Mouse (Mus musculus) frontal cortex, adult 2 months (tissue): ENCODE data around the gene Vwa3b. TPM values are rescaled to one million over a fixed set of nuclear protein-coding genes. Genes with fewer than 3 reads are reported as not detected.

Experiments used
- DNase-seq, 2 experiments: peaks; one replicate each; pipeline ENCODE4 v3.0.0; 2022; ENCODE audit warnings: low spot score in 1 of 2; ENCODE audit errors: extremely low spot score in 1 of 2
- polyA plus RNA-seq: library from polyadenylated mRNA; depleted of rRNA; stranded (reverse); fragments of >200 nt; gene quantifications from 2 replicates; pipeline ENCODE4 v1.2.3, GENCODE M21; 2012

Vwa3b gene
- polyA plus RNA-seq, 1 experiment = 2.2 TPM

DNA sequence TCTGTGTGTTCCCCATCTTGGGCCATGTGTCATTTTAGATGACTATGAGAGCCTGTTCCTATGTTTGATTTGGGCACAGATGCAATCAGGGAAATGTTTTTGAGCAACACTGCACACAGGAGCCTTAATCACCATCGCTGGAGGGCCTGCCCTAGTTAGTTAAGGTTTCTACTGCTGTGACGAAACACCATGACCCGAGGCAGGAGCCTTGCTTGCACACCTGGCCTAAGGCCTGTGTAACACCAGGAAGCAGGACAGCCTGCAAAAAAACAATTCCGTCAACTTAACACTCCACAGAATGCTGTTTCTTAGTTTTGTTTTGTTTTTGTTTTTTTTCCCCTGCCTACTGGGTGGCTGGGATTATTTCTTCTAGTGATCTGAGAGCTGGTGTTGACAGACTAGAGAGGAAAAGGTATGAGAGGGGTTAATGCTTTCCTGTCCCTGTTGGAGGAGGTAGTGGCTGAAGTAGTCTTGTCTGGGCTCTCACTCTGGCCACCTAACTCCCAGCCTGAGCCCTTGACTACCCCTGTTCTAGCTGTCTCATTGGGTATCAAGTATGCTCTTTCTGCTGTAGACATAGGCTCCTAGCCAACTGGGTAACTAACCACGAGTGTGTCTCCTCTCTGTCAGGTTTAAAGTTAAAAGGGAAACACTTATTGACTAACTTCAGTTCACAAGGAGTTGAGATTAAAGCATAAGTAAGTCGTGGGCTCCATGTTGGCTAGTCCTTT lies 30.6 kb downstream of the Vwa3b start:
- DNase-seq = no peak

DNA sequence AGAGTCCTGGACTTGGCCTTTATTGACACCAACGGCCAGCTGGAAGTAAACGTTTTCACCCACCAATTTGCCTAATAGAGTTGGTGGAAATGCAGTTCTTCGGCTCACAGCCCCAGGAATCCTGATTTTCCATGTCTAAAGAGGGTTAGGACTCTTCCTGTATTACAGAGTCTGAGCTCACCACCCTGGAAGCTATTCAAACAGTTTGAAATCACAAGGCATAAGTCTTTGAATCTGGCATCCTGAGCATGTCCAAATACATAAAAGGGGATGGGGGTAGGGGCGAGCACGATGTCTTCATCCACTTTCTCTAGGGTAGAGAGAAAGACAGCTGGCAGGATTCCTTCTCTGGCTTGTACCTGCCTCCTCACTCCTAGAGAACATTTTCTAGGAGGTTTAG lies 34.5 kb downstream of the Vwa3b start:
- DNase-seq = no peak

DNA sequence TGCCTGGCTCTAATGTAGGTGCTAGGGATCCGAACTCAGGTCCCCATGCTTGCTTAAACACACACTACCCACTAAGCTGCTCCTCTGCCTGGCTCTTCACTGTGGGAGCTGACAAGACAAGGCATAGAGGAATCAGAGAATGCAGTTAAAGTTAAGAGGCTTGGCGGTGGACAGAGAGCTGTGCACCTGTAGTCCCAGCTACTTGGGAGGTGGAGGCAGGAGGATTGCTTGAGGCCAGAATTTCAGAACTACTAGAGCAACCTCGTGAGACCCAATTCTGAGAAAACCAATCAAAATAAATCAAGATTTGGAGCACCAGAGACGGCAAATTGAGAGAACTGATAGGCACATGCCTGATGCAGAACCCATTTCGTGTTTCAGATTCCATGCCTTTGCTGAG lies 36.7 kb downstream of the Vwa3b start:
- DNase-seq = no peak

DNA sequence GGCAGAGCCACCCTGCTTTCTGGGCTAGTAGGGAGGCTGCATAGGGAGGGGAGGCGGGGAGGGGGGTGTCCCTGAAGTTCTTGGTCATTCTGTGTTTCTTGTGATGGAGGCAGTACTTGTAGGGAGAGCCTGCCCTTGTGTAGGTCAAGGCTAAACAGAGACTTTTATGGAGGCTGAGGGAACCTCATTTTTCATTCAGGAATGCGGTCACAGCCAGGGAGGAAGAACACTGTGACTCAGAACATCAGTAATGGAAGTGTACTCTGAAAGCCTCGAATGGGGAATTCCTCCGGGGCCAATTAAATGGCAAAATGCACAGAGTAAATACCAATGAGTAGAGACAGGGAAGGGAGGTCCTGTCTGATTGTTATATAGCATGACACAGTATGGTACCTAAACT lies 37.4 kb downstream of the Vwa3b start:
- DNase-seq = no peak

DNA sequence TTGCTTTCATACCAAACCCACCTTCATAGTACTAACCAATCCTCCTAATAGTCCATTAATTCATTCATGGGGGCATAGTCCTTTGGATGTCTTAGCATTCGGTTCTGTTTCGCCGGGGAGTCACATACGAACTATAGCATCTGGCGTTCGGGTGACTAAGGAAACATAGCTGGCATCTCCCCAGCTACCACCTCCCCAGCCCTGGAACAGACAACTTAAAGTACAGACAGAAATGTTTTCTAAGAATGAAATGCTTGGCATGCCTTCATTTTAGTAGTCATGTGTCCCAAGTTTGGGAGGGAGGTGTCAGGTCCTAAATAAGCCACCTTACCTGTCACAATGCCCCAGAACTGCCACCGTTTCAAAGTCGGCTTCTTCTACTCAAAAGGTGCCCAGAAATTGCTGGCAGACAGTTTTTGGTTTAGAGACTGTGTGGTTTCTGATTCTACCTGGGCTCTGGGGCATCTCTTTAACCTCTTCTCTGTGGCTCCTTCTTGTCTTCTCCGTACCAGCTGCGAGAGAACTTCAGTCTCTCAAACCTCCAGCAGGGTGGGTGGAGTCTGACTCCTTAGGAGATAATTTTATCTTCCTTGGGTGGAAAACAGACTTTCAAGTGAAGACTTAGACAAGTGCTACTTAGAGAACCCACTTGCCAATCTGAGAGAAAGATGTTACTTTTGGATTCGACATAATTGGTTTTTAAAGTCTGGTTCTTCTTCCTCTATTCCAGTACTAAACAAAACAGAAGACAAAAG lies 39.4 kb downstream of the Vwa3b start:
- DNase-seq = peak; percentile 42 to 68

GRCm38 (mm10) chr1:37075759-37076158 lies 49.4 kb downstream of the Vwa3b start:
- no peak for DNase-seq

DNA sequence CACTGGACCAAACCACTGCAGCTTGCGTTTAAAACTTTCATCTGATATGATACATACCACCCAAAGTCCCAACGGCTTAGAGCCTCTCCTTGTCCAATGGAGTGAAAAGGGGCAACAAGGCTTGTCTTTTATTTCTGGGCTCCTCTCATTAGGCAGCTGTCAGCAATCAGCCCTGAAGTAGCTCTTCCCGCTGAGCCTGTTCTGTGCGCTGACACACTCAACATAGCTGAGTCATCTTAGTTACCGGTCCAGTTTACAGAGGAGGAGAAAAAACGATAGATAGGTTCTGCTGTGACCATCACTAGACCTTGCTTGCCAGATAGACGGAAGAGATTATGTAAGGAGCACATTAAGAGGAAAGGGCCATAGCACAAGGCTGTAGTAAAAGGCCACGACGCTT lies 50.9 kb downstream of the Vwa3b start:
- DNase-seq = no peak

GRCm38 (mm10) chr1:37077955-37078549 lies 51.7 kb downstream of the Vwa3b start:
- DNase-seq = peak; percentile 67 to 75

- DNase-seq = no peak
These were observed 54.0 kb downstream of the Vwa3b start for GRCm38 (mm10) chr1:37080442-37080841.

DNA sequence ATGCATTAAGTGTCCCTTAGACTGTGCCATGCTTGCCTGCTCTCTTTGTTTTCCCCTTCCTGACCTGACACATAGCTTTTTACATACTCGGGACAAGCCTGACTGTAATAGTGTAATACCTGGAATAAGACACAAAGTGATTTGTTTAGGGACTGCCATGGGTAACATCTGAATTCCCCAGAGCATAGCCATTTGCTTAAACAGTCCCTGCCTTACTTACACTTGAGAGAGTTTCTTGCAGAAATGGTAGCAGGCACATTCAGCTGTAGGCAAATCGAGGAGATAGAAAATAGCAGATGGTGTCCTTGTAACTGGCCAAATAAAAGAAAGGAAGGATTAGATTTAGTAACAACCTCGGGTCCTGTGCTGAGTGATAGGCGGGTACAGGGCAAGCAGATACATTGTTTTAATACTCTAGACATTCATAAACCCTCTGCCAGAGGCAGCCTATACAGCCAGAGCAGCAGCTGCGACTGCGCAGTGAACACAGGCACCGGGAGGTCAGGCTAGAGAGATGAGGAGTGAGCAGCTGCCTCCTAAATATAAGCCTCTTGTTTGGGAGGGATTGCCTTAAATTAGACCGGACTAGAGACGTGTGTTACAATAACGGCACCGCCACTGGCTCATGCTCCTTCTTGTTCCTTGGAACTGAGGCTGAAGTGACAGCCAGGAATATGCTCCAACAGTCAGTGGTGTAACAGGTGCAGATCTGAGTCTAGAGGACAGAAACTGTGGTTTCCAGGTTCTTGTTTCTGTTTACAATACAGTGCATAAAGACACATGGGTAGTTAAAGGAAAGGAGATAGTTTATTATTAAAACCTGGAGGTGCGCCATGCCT lies 55.2 kb downstream of the Vwa3b start:
- no peak for DNase-seq

- DNase-seq = no peak
These were observed 55.7 kb downstream of the Vwa3b start for GRCm38 (mm10) chr1:37082215-37082464.

- DNase-seq = no peak
These were observed 57.7 kb downstream of the Vwa3b start for GRCm38 (mm10) chr1:37084075-37084474.

DNA sequence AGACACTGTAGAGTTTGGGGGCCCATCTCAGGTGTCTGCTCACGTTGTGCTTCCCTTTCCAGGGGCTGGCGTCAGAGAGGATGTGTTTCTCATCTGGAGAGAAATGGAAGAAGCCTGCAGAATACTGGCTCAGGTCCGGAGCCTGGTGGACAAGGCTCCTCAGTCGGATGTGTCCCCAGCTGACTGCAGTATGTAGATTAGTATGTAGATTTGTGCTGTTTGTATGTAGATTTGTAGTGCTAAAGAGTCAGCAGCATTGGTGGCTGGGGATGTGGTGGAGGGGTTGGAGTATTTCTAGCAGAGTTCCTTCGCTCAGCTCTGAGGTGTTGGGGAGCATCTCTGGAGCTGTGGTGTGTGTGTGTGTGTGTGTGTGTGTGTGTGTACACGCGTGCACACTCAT lies 58.8 kb downstream of the Vwa3b start:
- no peak for DNase-seq

DNA sequence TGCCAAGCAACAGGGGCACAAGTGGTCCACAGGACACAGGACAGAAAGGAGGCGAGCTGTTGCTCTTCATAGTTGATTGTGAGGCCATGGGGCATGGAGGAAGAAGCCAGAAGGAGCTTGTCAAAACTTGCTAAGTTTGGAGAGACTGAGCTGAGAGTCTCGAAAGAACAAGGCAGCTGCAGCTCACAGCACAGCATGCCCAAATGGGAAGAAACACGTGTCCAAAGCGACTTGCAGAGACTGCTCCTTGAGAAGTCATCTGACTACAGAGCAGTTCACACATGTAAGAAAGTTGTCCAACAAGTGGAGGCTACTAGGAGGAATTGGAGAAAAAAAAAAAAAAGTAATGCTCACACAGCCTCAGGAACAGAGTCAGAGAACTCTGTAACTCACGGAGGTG lies 62.8 kb downstream of the Vwa3b start:
- no peak for DNase-seq

DNA sequence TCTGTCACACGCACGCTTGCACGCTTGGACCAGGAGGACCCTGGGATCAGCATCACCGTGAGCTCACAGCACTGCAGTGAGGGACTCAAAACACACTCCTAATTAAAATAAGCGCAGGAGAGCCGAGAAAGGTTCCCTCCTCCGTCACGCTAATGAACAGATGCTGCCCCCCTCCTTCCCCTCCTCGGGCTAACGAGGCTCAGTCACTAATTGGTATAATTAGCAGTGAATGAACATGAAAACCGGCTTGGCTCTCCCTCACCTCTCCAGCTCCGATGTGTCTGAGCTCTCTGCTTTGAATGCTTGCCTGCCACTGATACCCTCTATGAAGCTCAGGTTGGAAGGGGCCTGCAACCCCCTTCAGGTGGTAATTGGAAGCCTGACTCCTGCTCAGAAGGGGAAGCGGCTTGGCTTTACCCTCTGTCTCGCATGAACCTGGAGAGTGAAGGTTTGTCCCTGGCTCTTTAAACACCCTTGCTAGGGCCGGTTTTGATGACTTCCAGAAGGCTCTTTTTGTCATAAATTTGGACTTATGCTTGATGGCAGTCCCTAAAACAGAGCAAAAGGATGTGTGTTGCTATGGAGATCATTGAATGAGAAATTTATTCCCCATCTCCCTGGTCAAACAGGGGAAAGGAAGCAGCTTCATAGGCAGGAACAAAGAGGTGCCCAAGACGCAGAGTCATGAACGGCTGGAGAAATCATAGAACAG lies 71.1 kb downstream of the Vwa3b start:
- DNase-seq = no peak

GRCm38 (mm10) chr1:37098094-37098555 lies 71.7 kb downstream of the Vwa3b start:
- DNase-seq = no peak

GRCm38 (mm10) chr1:37100361-37100760 lies 74.0 kb downstream of the Vwa3b start:
- no peak for DNase-seq

DNA sequence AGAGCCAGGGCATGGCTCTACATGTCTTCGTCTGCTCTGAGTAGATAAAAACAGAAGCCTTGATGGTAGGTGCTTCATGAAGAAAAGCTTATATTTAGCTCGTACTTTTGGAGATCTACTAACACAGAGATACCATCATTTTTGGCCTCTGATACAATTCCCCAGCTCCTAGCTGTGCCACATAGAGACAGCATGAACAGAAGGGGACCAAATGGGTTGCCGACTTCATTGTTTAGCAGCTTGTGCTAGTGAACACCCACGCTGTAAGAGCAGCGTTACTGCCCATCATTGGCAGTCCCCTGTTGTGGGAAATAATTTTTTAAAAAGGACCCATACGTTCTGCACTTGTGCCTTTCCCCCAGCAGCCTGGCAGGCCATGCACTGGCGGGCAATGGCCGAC lies 74.6 kb downstream of the Vwa3b start:
- DNase-seq = no peak

DNA sequence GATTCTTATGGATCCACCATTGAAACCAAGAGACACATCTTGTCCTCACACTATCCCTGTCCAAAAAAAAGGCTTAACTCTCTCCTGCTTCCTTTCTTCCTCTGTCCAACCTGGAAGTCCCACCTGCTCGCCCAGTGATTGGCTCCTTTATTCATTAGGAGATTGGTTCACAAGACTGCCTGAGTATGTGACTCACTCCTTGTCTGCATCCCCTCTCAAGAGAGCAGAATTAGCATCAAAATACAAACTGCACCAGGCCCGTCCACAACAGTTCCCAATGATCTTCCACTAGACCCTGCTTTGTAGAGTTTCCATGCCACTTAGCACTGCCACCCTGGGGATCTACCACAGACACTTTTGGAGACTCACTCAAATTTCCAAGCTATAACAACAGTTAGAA lies 75.3 kb downstream of the Vwa3b start:
- DNase-seq = no peak

- no peak for DNase-seq
These were observed 78.8 kb downstream of the Vwa3b start for GRCm38 (mm10) chr1:37105194-37105593.

DNA sequence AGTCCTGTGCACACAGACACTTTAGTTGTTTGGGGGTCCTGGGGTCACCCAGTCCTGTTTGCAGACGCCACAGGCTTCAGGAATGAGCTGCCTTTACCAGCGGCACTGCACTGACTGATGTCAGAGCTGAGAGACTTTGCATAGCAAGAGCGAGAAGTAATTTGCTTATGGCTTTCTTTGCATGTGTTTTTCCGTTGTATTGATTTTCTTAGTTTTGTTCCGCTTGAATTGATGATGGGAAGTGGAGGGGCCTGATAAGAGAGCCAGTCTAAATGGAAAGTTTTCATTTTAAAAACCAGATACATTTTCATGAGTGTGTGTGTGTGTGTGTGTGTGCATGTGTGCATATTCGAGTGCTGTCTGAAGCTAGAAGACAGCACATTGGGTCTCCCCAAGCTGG lies 87.4 kb downstream of the Vwa3b start:
- no peak for DNase-seq
